In the genomic region with DNA sequence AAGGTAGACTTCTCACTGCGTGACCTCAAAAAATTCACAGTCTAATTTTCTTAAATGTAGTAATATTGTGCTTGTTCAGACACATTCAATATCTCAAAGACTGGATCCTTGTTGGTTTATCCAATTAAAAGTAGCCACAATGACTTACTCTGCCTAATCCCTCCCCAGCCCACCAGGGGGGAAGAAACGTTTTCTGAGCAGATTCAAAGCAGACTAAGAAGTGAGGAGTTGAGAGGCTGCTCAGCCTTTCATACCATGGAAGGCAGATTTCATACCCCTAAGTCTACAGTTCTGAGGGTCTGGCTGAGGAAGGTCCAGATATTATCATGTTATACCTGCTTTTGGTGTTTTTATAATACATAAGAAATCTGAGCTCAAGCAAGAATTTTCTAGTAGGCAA, we compare ENCODE assay signal across 24 mouse cellular contexts.
A peak's percentile ranks its signal among the peaks of the same experiment; 100 is the strongest.
DNase-seq lines count a peak whose midpoint lies in the region; ATAC-seq and TF ChIP-seq lines count a peak whose summit lies in the region.
"Had no signal": no experiment of that assay in that cellular context is flagged by ENCODE, and none has a peak within 500 bp of the region (broad histone marks: within the 10 kb centered on the region; RNA-seq: fewer than 3 reads in every experiment).

No protein-coding gene starts in this region.

- no peak overlapping the region for H3K27ac ChIP-seq in embryonic facial prominence, embryonic 11.5 days (replicated peaks; ENCODE audit: low read depth, low read length)
- H3K27ac ChIP-seq in embryonic facial prominence, embryonic 10.5 days (replicated peaks) = no peak overlapping the region
- H3K27ac ChIP-seq in forebrain, embryonic 11.5 days (ENCODE audit: low read depth, low read length) = no peak overlapping the region
- no peak overlapping the region for H3K27ac ChIP-seq in forebrain, postnatal 0 days (ENCODE audit: low read depth, low read length)
- no peak overlapping the region for H3K27ac ChIP-seq in midbrain, postnatal 0 days (ENCODE audit: low read depth, low read length)
- no peak overlapping the region for H3K27ac ChIP-seq in midbrain, embryonic 11.5 days (ENCODE audit: low read depth, low read length)
- H3K27ac ChIP-seq: embryonic facial prominence, embryonic 12.5 days had no signal

- no peak overlapping the region for H3K4me3 ChIP-seq in embryonic facial prominence, embryonic 11.5 days (ENCODE audit: low read depth, low read length)
- H3K4me3 ChIP-seq in embryonic facial prominence, embryonic 10.5 days = no peak overlapping the region
- no peak overlapping the region for H3K4me3 ChIP-seq in forebrain, embryonic 11.5 days (ENCODE audit: low read depth, low read length)
- H3K4me3 ChIP-seq in forebrain, postnatal 0 days (ENCODE audit: low read depth, low read length) = no peak overlapping the region
- no peak overlapping the region for H3K4me3 ChIP-seq in midbrain, postnatal 0 days (ENCODE audit: low read depth, low read length)
- H3K4me3 ChIP-seq in midbrain, embryonic 11.5 days (ENCODE audit: low read depth, low read length) = no peak overlapping the region
- H3K4me3 ChIP-seq: embryonic facial prominence, embryonic 12.5 days had no signal

- no peak overlapping the region for H3K4me2 ChIP-seq in embryonic facial prominence, embryonic 11.5 days (ENCODE audit: low read depth, low read length)
- no peak overlapping the region for H3K4me2 ChIP-seq in forebrain, embryonic 11.5 days (ENCODE audit: low read depth, low read length, severe bottlenecking)
- H3K4me2 ChIP-seq in forebrain, postnatal 0 days (ENCODE audit: low read depth) = no peak overlapping the region
- H3K4me2 ChIP-seq in midbrain, postnatal 0 days (ENCODE audit: low read depth, low read length, poor library complexity, severe bottlenecking) = no peak overlapping the region
- H3K4me2 ChIP-seq in midbrain, embryonic 11.5 days = no peak overlapping the region
- H3K4me2 ChIP-seq: embryonic facial prominence, embryonic 12.5 days had no signal

- no peaks in the 10 kb centered on the region for H3K27me3 ChIP-seq in embryonic facial prominence, embryonic 11.5 days (ENCODE audit: control insufficient read depth, insufficient read depth, low read length)
- H3K27me3 ChIP-seq in embryonic facial prominence, embryonic 10.5 days (replicated peaks; ENCODE audit: low read depth, poor library complexity, severe bottlenecking) = no peaks in the 10 kb centered on the region
- no peaks in the 10 kb centered on the region for H3K27me3 ChIP-seq in forebrain, embryonic 11.5 days (ENCODE audit: control insufficient read depth, insufficient read depth, low read length)
- no peaks in the 10 kb centered on the region for H3K27me3 ChIP-seq in forebrain, postnatal 0 days (ENCODE audit: insufficient read depth, low read length)
- H3K27me3 ChIP-seq in midbrain, postnatal 0 days (ENCODE audit: insufficient read depth, low read length) = no peaks in the 10 kb centered on the region
- no peaks in the 10 kb centered on the region for H3K27me3 ChIP-seq in midbrain, embryonic 11.5 days (ENCODE audit: control insufficient read depth, insufficient read depth, low read length)
- H3K27me3 ChIP-seq: CH12.LX; embryonic facial prominence, embryonic 12.5 days; Patski had no signal

- H3K4me1 ChIP-seq in embryonic facial prominence, embryonic 11.5 days (ENCODE audit: control insufficient read depth, insufficient read depth, low read length) = no peaks in the 10 kb centered on the region
- H3K4me1 ChIP-seq in embryonic facial prominence, embryonic 10.5 days = 0 out of 2 replicates have a peak, but pooled peaks cover 5% of the 10 kb centered on the region
- no peaks in the 10 kb centered on the region for H3K4me1 ChIP-seq in forebrain, embryonic 11.5 days (replicated peaks; ENCODE audit: control insufficient read depth, insufficient read depth, low read length)
- H3K4me1 ChIP-seq in forebrain, postnatal 0 days (ENCODE audit: insufficient read depth) = no peaks in the 10 kb centered on the region
- no peaks in the 10 kb centered on the region for H3K4me1 ChIP-seq in midbrain, postnatal 0 days (ENCODE audit: insufficient read depth, low read length)
- no peaks in the 10 kb centered on the region for H3K4me1 ChIP-seq in midbrain, embryonic 11.5 days (ENCODE audit: control insufficient read depth, insufficient read depth, low read length)

- ATAC-seq in embryonic facial prominence, embryonic 11.5 days (replicated peaks; ENCODE audit: insufficient number of reproducible peaks, low FRiP score, low TSS enrichment, low read depth) = no peak
- ATAC-seq in forebrain, embryonic 11.5 days (replicated peaks; ENCODE audit: low FRiP score) = peak; percentile 70; the same call in 1 of the 2 replicates
- no peak for ATAC-seq in forebrain, postnatal 0 days
- no peak for ATAC-seq in midbrain, postnatal 0 days (ENCODE audit: low FRiP score)
- ATAC-seq in midbrain, embryonic 11.5 days (ENCODE audit: low FRiP score) = no peak
- ATAC-seq: CD4-positive, CD25-positive, alpha-beta regulatory T cell, adult 4 months; forebrain, embryonic 14.5 days; forebrain, embryonic 16.5 days; Patski had no signal

- H3K9me3 ChIP-seq in embryonic facial prominence, embryonic 11.5 days (replicated peaks; ENCODE audit: control insufficient read depth, low read length) = no peaks in the 10 kb centered on the region
- H3K9me3 ChIP-seq in embryonic facial prominence, embryonic 10.5 days = no peaks in the 10 kb centered on the region
- H3K9me3 ChIP-seq in forebrain, embryonic 11.5 days (ENCODE audit: control insufficient read depth, low read length) = no peaks in the 10 kb centered on the region
- H3K9me3 ChIP-seq in forebrain, postnatal 0 days (ENCODE audit: low read length) = no peaks in the 10 kb centered on the region
- no peaks in the 10 kb centered on the region for H3K9me3 ChIP-seq in midbrain, postnatal 0 days (ENCODE audit: low read length)
- no peaks in the 10 kb centered on the region for H3K9me3 ChIP-seq in midbrain, embryonic 11.5 days (ENCODE audit: control insufficient read depth, low read length)

- no peak for TF ChIP-seq CTCF in forebrain, postnatal 0 days (IDR thresholded peaks at IDR 0.05; ENCODE audit: low read depth)
- 0 out of 2 replicates have a peak, but pooled peaks have one; percentile 2 for TF ChIP-seq CTCF in midbrain, postnatal 0 days (IDR thresholded peaks at IDR 0.05)

- WGBS in embryonic facial prominence, embryonic 11.5 days = 42% methylated on average over 2 of the region's 2 CpGs
- WGBS in embryonic facial prominence, embryonic 10.5 days = 38% methylated on average over 2 of the region's 2 CpGs
- 18% methylated on average over 2 of the region's 2 CpGs for WGBS in forebrain, embryonic 11.5 days
- WGBS in forebrain, postnatal 0 days = 19% methylated on average over 2 of the region's 2 CpGs
- WGBS in midbrain, postnatal 0 days = 36% methylated on average over 2 of the region's 2 CpGs
- WGBS in midbrain, embryonic 11.5 days = 37% methylated on average over 2 of the region's 2 CpGs

- H3K36me3 ChIP-seq in embryonic facial prominence, embryonic 11.5 days (replicated peaks; ENCODE audit: control insufficient read depth, insufficient read depth, low read depth, low read length) = no peaks in the 10 kb centered on the region
- H3K36me3 ChIP-seq in embryonic facial prominence, embryonic 10.5 days (replicated peaks) = no peaks in the 10 kb centered on the region
- H3K36me3 ChIP-seq in forebrain, embryonic 11.5 days (ENCODE audit: control insufficient read depth, insufficient read depth, low read length) = no peaks in the 10 kb centered on the region
- no peaks in the 10 kb centered on the region for H3K36me3 ChIP-seq in forebrain, postnatal 0 days (ENCODE audit: insufficient read depth)
- no peaks in the 10 kb centered on the region for H3K36me3 ChIP-seq in midbrain, postnatal 0 days (ENCODE audit: insufficient read depth, low read length)
- no peaks in the 10 kb centered on the region for H3K36me3 ChIP-seq in midbrain, embryonic 11.5 days (ENCODE audit: control insufficient read depth, insufficient read depth, low read length)
- H3K36me3 ChIP-seq: embryonic facial prominence, embryonic 12.5 days; G1E had no signal

- no peak overlapping the region for H3K9ac ChIP-seq in embryonic facial prominence, embryonic 11.5 days (replicated peaks; ENCODE audit: low read length)
- no peak overlapping the region for H3K9ac ChIP-seq in forebrain, embryonic 11.5 days (ENCODE audit: low read length)
- H3K9ac ChIP-seq in forebrain, postnatal 0 days = no peak overlapping the region
- no peak overlapping the region for H3K9ac ChIP-seq in midbrain, postnatal 0 days (replicated peaks; ENCODE audit: low read length, poor library complexity, severe bottlenecking)
- H3K9ac ChIP-seq in midbrain, embryonic 11.5 days (ENCODE audit: low read length) = no peak overlapping the region
- H3K9ac ChIP-seq: embryonic facial prominence, embryonic 12.5 days had no signal

- DNase-seq in embryonic facial prominence, embryonic 11.5 days (ENCODE audit: low spot score) = peak; percentile 18
- no peak for DNase-seq in embryonic facial prominence, embryonic 10.5 days (ENCODE audit: low spot score)
- DNase-seq in forebrain, embryonic 11.5 days (ENCODE audit: low spot score) = peak; percentile 52
- DNase-seq in forebrain, postnatal 0 days = no peak
- DNase-seq in midbrain, postnatal 0 days (ENCODE audit: low spot score) = no peak
- no peak for DNase-seq in midbrain, embryonic 11.5 days (ENCODE audit: low spot score, missing footprints)
- DNase-seq in R1 (ENCODE audit: low read depth, low spot score) = peak; percentile 3
- no peak for DNase-seq in urinary bladder, postnatal 25 days (ENCODE audit: low spot score)
- DNase-seq: adrenal gland, adult 2 months; adrenal gland, postnatal 10 days; adrenal gland, postnatal 25 days; B cell, adult 2 months; cerebellum, adult 11-12 months; cerebellum, adult 2 months; cerebellum, adult 9-10 months; cerebellum, postnatal 10 days; cerebellum, postnatal 25 days had no signal

Comparison
In these comparisons a context has a peak if more than half of its experiments do, and no peak if none do; other contexts are left out.
1. DNase-seq: peak in embryonic facial prominence, embryonic 11.5 days (single experiment), forebrain, embryonic 11.5 days (single experiment) and R1 (single experiment); none in embryonic facial prominence, embryonic 10.5 days (single experiment), forebrain, postnatal 0 days (single experiment), midbrain, postnatal 0 days (single experiment), midbrain, embryonic 11.5 days (single experiment) and urinary bladder, postnatal 25 days (single experiment).